Mouse (Mus musculus): ENCODE results near the gene Sema4b.

Gene Sema4b

DNA sequence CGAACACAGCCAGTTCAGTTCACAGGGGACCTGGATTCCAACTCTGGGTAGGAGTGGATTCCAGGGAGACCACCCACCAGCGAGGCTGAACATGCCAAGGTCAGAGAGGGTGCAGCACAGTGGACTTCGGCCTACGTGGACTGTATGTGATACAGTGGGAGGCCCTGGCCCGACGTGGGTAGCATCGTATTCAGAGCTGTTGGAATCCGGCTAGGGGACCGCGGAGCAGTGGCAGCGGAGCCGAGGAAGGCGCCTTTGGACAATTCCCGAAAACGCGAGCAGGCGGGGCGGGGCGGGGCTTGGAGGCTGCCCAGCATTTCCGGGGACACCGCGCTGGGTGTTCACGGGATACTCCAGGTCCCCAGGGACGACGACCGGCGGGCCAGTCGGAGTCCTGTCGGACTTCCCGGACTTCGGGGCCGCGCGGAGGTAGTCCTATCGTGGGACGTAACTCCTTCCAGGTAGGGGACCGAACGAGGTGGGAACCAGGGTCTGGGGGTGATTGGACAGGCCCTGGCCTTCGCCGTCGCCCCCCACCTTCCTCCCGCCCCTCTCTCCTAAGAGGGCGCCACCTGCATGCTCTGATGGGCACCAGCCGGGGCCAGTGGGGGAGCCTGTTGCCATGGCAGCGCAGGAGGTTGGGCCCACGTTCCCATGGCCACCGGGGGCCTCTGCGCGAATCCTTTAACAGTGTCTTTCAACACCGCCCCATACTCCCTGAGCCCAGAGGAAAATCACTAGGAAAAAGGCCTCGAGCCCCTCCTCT is at the start of gene Sema4b:
Sema4b (plus strand) TSS at position 311 of the 766 bp plus-strand sequence.
- peak; percentile 83 for DNase-seq (ENCODE audit: low read depth, low spot score)

DNA sequence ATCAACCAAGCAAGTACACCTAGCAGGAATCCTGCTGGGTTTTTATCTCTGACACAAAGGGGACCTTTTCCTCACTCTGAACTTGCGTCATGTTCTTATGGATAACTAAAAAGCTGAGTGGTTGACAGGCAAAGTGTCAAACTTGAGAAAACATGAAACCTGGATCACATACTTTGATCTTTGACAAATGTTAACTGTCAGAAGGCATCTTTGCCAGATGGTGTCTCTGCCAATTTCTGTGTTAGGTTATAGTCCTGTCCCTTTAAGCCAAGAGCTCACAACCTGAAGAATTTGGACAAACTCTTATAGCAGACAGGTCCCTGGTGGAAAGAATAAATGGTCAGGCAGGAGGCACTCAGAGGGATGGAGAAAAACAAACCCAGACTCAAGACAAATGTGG is 48.3 kb upstream of the Sema4b start:
- no peak for DNase-seq (ENCODE audit: low read depth, low spot score)

DNA sequence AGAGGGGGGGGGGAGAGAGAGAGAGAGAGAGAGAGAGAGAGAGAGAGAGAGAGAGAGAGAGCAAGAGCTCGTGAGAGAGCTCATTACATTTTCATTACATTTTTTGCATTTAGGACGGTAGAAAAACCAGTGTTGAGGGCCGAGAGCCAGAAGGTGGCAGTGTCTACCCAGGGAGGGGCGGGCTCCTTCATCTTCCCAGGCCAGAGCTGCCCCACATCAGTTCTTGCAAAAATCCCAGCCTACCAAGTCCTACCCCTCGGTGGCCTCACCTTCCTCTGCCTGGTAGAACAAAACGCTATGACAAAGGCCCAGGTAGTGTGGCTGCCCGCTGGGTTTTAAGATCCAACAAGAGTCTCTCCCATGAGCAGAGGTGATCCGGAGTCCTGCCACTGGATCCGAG is 45.8 kb upstream of the Sema4b start:
- DNase-seq (ENCODE audit: low read depth, low spot score), result no peak

DNA sequence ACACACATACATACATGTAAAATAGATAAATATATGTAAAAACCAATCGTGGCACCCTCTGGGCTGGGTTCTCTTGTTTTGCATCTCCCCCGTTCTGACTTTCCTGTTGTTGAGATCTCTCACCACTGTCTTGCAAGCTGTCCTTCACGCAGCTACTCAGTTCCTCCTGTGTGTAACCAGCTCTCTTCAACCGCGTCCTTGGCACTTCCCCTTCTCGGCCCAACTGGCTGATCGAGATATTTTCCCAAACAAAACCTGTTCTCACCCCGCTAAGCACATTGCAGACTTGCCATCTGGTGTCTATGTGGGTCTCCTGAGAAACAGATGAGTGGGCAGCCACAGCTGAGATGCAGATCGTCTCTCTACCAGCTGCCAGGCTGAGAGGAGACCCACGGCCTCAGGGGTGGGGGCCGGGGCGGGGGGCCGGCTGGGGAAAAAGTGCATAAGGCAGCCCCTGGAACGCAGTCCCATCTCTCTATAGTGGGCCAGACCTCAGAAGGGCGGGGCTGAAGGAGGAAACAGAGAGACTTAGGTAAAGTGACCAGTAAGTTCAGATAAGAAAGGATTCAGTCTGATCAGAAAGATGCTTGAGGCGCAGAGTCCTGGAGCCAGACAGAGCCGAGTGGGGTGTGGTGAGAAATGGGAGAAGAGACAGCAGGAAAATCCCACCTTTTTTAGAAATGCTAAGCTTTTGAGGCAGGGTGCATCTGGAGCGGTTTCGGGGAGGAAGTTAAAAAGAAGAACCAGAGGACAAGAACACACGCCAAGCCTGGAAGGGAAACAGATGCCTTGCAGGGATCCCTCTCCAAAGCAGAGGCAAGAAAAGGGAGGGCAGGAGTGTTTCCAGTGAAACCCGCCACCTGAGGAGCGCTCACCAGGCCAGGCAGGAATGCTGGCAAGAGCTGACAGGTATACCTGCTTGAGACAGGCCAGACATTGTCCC is 43.0 kb upstream of the Sema4b start:
- peak; percentile 52 for DNase-seq (ENCODE audit: low read depth, low spot score)

DNA sequence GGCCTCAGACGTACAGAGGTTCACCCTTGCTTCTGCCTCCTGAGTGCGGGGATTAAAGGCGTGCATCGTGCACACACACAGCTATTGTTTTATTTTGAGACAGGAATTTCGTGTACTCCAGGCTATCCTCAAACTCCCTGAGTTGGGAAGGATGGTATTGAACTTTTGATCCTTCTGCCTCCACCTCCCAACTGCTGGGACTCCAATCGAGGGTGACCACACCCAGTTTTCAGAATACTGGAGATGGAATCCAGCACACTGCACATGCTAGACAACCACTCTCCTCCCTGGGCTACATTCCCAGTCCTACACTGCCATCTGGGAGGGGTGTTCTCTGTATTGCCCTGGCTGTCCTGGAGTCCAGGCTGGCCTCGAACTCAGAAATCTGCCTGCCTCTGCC is 41.9 kb upstream of the Sema4b start:
- no peak for DNase-seq (ENCODE audit: low read depth, low spot score)

DNA sequence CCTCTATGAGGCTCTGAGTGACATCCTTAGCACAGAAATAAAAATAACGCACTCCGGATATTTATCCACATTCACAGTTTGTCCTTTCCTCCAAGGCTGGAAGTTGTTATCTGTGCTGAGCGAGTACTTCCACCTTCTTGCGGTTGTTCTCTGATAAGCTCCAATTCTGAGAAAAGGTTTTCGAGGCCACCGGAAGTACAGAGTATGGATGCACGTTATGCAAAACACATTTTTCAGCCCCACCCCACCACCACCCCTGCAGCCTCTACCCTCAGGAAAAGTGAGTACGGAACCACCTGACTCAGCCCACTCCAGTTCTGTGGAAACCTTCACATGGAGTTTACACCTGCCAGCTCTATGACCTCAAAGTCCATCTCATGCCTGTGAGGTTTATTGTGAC is 40.6 kb upstream of the Sema4b start:
- DNase-seq (ENCODE audit: low read depth, low spot score), result no peak

DNA sequence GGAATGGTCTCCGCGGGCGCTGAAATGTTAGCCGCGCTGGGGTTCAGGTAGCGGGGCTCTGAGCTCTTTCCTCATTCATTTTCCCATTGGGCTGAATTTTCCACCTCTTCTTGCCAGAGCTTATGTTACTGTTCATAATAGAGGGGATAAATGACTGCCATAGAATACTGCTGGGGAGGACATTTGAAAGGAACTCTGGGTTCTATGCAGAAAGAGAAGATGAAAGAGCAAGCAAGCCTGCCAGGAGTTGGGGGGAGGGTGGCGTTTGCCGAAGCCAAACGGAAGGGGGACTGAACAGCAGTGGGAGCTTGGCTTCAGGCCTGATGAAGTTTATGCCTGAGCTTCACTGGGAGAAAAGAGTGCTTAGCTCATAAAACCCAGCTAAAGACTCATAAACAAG is 37.3 kb upstream of the Sema4b start:
- DNase-seq (ENCODE audit: low read depth, low spot score), result no peak

DNA sequence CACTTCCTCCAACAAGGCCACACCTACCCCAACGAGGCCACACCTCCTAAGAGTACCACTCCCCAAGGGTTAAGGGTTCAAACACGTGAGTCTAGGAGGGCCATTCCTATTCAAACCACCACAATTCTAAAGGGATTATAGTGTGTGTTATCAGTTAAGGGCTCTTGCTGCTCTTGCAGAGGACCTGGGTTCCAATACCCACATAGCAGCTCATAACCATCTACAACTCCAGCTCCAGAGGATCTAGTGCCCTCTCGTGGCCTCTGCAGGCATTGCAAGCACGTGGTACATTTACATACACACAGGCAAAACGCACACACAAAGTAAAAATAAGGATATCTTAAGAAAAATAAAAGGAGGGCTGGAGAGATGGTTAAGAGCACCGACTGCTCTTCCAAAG is 34.5 kb upstream of the Sema4b start:
- DNase-seq (ENCODE audit: low read depth, low spot score), result no peak

DNA sequence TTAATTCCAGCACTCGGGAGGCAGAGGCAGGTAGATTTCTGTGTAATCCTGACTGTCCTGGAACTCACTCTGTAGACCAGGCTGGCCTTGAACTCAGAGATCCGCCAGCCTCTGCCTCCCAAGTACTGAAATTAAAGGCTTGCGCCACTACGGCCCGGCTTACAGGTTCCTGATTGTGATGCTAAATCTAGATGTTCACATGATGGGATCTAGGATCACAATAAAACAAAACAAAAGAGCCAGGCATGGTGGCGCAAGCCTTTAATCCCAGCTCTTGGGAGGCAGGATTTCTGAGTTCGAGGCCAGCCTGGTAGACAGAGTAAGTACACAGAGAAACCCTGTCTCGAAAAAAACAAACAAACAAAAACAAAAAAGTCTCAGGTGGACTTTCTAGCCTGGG is 33.9 kb upstream of the Sema4b start:
- DNase-seq (ENCODE audit: low read depth, low spot score), result no peak

DNA sequence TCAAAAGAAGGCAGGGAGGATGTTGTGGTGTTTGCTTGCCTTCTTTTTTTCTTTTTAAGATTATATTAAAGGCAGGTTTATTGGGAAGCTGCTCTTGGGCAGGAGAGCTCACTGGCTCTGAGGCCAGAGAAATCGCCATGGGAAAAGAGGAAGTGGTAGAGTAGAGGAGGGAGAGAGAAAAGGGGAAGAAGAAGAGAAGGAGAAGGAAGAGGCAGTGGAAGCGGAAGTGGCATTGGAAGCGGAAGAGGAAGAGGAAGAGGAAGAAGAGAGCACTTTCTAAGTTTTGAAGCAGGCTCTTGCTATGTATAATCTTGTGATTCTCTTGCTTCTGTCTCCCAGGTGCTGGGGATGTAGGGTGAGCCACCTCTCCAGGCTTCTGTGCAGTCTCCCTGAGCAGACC is 32.0 kb upstream of the Sema4b start:
- no peak for DNase-seq (ENCODE audit: low read depth, low spot score)

DNA sequence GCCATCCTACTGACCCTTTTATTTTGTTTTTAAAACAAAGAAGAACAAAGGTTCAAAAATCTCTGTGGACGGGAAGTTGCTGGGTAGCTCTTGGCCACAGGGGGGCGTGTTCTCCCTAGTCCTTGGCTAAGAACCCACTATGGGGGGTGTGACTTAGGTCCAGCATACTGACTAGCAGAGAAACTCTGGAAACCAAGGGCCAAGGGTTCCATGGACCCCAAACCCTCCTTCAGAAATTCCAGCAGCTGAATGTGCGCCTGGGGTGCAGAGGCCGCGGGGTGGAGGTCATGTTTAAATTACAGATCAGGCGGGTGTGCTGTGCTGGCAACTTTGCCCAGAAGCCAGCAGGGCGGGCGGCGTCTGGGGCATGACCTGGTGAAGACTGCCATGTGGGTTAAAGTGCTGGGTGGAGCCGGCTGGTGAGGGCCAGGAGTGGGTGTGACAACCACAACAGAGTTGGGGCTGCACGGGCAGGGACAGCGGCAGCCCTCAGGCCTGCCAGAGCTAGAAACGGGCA is 29.9 kb upstream of the Sema4b start:
- DNase-seq (ENCODE audit: low read depth, low spot score), result no peak

DNA sequence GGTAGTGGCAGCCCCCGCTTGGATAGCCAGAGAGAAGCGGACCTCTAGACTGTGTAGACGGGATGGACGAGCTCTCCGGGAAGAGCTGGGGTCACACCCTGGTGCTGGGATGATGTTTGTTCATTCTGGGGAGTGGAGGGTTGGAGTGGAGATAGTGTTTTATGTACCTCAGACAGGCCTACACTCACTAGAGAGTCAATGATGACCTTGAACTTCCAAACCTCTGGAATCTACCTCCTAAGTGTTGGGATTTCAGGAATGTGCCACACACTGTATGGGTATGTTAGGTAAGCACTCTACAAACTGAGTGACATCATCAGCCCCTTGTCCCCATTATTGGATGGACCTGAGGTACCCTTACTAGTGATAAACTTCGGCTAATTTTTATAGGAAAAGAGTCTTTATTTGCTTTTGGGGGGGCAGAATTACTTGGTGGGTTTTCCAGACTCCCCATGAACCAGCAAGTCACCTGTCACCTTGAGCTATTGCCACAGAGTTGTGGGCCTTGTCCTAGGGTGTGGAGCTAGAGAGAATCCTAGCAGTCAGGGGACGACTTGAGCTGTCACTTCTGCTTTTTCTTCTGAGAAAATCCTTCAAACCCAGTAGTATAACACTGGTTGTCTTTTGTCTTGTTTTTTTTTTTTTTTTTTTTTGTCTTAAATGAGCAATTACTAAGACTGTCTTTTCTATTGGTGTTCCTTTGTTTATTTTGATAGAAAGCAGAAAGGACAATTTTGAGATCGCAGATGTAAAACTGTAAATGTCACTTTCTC is 28.0 kb upstream of the Sema4b start:
- DNase-seq (ENCODE audit: low read depth, low spot score), result no peak

DNA sequence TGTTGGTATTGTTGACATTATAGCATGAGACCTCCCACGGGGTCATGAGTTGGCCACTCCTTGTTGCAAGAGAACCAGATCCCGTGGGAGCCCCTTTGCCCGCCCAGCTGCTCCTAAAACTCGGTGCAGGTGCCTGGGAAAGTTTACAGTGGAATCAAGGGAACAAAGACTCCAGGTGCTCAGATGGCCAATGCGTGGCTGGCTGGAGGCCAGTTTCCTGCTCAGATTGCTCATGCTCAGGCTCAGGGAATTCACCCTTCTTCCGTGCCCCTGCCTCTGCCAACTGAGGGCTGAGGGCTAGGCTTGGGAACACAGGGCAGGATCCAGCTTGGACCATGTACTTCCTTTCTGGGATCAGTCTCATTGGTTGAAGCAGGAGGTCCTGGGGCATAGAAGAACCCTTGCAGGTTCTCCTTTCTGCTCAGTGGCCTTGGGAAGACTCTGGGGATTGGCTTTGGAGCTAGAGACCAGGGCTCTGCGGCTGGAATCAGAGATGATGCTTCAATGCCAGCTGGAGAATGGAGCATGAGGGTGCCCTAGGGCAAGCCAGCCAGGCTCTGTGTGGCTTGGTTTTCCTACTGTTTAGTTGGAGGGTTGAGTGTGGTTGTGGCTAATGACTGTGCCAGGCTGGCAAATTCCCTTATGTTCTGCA is 26.2 kb upstream of the Sema4b start:
- no peak for DNase-seq (ENCODE audit: low read depth, low spot score)

DNA sequence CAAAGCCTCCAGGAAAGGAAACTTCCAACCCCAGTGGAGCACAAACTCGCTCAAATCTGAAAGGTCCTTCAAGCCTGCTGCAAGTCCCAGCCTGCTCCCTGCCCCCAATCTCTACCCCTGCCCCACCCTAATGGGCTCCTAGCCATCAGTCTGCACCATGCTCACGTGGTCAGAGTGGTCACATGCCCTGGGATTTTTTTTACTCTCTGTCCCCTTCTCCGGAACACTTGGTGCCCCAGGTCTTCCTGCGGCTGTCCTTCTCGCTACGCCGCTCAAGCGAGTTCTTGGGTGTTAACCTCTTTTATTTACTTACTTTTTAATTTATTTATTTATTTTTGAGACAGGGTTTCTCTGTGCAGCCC is 25.7 kb upstream of the Sema4b start:
- DNase-seq (ENCODE audit: low read depth, low spot score), result no peak

DNA sequence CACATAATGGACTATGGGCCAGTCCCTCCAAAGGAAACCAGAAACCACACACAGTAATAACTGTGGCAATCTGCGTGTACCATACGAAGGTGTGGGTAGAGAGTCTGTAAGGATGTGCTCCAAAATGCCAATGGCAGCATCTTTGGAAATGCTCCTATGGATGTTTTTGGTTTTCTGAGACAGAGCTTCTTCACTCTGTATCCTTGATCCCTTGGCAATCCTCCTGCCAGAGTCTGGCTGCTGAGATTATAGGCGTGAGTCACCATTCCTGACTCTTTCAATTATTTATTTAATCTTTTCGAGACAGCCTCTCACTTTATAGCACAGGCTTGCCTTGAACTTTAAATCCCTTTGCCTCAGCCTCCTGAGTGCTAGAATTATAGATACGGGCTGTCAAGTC is 21.2 kb upstream of the Sema4b start:
- no peak for DNase-seq (ENCODE audit: low read depth, low spot score)

DNA sequence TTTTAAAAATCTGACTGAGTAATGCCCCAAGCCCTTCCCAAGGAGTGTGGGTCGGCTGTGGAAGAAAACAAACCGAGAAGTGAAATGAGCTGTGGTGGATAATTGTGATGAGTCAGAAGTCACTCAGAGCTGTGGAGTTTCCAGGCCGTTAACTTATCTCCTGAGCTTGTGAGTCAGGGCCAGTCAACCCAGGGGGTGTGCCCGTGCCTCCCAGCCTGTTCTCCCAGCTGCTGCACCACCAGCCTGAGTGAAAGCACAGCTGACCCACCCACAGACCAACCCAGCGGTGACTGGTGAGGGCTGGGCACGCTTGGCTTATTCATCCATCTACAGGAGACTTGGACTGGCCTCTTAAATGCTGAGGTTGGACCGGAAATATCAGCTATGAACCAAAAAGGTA is 19.9 kb upstream of the Sema4b start:
- no peak for DNase-seq (ENCODE audit: low read depth, low spot score)

DNA sequence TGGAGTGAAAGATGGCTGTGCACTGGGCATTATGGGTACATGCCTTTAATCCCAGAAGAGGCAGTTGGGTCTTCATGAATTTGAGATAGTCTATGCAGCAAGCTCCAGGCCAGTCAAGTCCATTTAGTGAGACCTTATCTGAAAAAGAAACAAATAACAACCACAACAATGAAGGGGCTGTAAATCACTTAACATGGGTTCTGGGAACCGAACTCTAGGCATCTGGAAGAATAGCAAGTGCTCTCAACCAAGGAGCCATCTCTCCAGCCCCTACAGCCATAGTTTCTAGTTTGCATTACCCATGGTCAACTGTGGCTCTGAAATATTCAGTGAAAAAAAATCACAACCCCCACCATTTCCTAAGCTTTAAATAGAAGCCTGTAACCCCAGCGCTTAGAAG is 16.8 kb upstream of the Sema4b start:
- DNase-seq (ENCODE audit: low read depth, low spot score), result no peak

DNA sequence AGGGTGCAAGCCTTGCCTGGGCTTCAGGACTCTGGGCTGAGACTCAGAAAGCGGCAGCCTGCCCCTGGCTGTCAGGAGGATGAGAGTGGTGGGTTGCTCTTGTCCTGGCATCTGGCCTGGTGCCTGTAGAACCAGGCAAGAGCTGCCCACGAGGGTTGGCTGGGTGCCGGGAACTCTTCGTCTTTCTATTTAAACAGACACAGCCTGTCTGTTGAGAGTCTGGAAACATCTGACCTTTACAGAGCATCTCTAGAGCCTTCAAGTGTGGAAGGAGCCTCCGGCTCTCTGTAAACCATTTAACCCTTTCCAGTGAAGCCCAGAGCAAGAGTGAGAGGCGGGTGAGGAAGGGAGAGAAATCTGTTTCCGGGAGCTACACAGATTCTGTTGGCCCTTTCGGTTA is 15.3 kb upstream of the Sema4b start:
- DNase-seq (ENCODE audit: low read depth, low spot score), result no peak

DNA sequence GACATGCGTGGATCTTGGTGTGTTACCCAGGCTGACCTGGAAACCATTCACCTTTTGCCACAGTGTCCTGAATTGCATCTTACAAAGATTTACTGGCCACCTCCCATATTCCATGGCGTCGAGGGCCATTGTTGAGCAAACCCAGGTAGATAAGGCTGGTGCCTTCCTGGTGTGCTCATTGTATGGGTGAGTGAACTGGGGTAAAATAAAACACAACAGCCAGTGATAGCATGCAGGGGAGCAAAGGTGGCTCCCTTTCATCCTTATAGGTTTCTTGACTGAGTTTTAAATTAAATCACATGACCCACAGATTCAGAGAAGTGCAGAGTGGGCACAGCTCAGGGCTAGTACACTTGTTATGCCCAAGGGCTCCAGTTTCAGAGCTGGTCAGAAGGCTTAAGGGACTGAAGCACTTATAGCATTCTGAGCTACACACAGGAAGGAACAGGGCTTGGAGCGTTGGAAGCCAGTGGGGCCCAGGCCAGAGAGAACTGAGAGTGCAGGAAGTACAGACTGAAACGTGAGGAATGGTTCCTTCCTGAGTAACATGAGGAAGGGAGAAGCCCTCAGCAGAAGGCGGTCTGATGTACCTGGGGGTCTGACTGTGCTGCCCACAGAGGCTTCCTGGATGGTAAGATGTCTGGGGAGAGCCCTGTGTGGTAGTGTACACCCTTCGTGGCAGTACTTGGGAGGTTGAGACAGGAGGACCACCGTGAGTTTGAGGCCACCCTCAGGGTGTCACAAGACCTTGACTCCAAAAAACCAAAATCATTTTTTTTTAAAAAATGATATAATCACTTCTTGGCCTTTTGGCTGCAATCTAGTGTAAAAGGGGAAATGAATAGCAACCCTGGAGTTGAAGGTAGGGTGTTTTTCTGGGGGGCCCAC is 14.3 kb upstream of the Sema4b start:
- no peak for DNase-seq (ENCODE audit: low read depth, low spot score)

DNA sequence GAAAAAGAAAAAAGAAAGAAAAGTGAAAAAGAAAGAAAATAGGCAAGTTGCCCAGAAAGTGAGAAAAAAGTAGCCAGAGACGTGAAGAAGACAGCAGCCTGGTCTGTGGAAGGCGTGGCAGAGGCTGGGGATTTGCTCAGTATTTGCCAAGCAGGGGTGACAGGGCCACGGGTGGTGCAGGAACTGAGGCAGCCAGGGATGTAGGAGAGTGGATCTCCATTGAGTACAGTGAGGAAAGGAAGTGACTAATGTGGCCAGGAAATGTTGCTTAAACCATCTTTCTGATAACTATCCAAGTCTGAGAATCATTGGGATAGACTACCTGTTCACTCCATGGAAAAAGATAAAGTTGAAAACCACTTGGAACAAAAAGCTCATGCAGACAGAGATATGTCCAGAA is 10.5 kb upstream of the Sema4b start:
- no peak for DNase-seq (ENCODE audit: low read depth, low spot score)

DNA sequence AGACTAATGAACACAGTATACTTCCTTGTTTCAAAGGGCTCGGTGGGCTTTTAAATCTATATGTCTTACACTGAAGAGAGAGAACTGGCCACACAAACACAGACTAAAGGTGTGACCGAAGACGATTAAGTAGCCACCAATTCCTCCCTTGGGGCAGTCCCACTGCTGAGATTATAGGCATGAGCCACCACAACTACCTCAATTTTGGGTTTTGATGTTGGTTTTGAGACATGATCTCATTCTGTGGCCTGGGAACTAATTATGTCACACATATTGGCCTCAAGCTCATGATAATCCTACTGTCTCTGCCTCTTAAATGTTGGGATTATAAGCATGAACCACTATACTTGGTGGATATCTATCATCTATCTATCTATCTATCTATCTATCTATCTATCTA is 9.2 kb upstream of the Sema4b start:
- no peak for DNase-seq (ENCODE audit: low read depth, low spot score)

Data from brain, embryonic 18.5 days (tissue).